Mouse (Mus musculus): Measurements from ENCODE around the gene Trim5.
"Not testable (repeated sequence)": the region's sequence is repeated elsewhere in the genome, so short reads cannot be mapped to it uniquely, and the experiment has no call there.

GRCm38 (mm10) chr7:104329171-104329570 is 41.3 kb upstream of the Trim5 start, which contains the start of gene Trim34b:
- not testable (repeated sequence) for TF ChIP-seq POLR2A (IDR thresholded peaks at IDR 0.05; ENCODE audit: borderline replicate concordance, insufficient read depth, low read length); CTCF (IDR thresholded peaks at IDR 0.05; ENCODE audit: borderline replicate concordance, insufficient read depth, low read depth, low read length)

Data from cerebellum, adult 2 months (tissue).